Mouse (Mus musculus): ENCODE results near the gene BC004004.

DNA sequence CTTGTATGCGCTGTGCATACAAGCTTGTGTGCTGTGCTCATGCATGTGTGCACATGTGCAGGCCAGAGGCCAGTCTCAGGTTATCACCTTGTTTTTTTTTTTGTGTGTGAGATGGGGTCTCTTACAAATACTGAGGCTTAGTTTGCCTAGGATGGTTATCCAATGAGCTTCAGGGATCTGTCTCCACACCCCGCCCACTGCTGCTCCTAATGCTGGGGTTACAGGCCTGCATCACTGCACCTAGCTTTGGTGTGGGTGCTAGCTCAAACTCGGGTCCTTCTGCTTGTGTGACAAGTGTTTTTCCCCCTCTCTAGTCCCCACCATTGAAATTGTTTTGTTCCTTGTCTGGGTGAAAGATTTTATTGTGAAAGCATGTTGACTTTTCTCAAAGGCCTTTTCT, 61.6 kb downstream of the BC004004 start:
- TF ChIP-seq POLR2A (IDR thresholded peaks at IDR 0.05; ENCODE audit: control insufficient read depth in 1 of 2, insufficient read depth in 1 of 2, low read depth in 1 of 2, low read length in 2 of 2, poor library complexity in 1 of 2) (no peak), NRF1 (IDR thresholded peaks at IDR 0.05; ENCODE audit: insufficient read depth, low read depth, low read length, poor library complexity, severe bottlenecking) (no peak), EP300 (IDR thresholded peaks at IDR 0.05; ENCODE audit: low read depth in 1 of 2, low read length in 2 of 2) (no peak), ZC3H11A (IDR thresholded peaks at IDR 0.05; ENCODE audit: low read depth, low read length) (no peak), NELFE (IDR thresholded peaks at IDR 0.05; ENCODE audit: low read depth, low read length) (no peak), CTCF (IDR thresholded peaks at IDR 0.05 in 2 of 3, conservative IDR thresholded peaks at IDR 0.05 in 1 of 3; ENCODE audit: control insufficient read depth in 1 of 3, insufficient read depth in 1 of 3, low read depth in 2 of 3, low read length in 3 of 3, poor library complexity in 1 of 3, severe bottlenecking in 1 of 3) (no peak)

All from MEL (cell line).